Mouse (Mus musculus) spleen, adult 2 months (tissue): ENCODE measurements around the gene Alg14. TPM values are rescaled to one million over a fixed set of nuclear protein-coding genes. Genes with fewer than 3 reads are reported as not detected.

Source experiments
- DNase-seq, 2 experiments: peaks; one replicate each; pipeline versions ENCODE4 v3.0.0 to v3.0.0-alpha.2; 2012 to 2021; ENCODE audit warnings: low spot score in 2 of 2, low read depth in 1 of 2
- H3K27ac ChIP-seq: fragments of 200-500 bp; 2 replicates; pipeline ENCODE4 v1.5.1; 2012; ENCODE audit warnings: low read length, inconsistent platforms; ENCODE audit not compliant: insufficient read depth
- H3K27me3 ChIP-seq: fragments of 200-500 bp; 2 replicates; pipeline ENCODE4 v1.6.1; 2012; ENCODE audit warnings: mild to moderate bottlenecking, moderate library complexity, low read length, inconsistent platforms; ENCODE audit not compliant: control insufficient read depth, insufficient read depth
- H3K36me3 ChIP-seq: fragments of 200-500 bp; 2 replicates; pipeline ENCODE4 v1.6.1; 2012; ENCODE audit warnings: mild to moderate bottlenecking, low read length, inconsistent platforms; ENCODE audit not compliant: control insufficient read depth, insufficient read depth
- H3K4me1 ChIP-seq: fragments of 200-500 bp; 2 replicates; pipeline ENCODE4 v1.6.1; 2011; ENCODE audit warnings: inconsistent platforms; ENCODE audit not compliant: control insufficient read depth, insufficient read depth, insufficient read length
- H3K4me3 ChIP-seq: fragments of 200-500 bp; 2 replicates; pipeline ENCODE4 v1.5.1; 2011; ENCODE audit warnings: mild to moderate bottlenecking, inconsistent platforms; ENCODE audit not compliant: insufficient read depth, insufficient read length; ENCODE audit errors: extremely low read depth
- CTCF ChIP-seq: fragments of 200-500 bp; IDR thresholded peaks from 2 replicates; pipeline ENCODE4 v1.5.1; 2011; ENCODE audit warnings: mild to moderate bottlenecking, inconsistent platforms; ENCODE audit not compliant: insufficient read depth, insufficient read length, insufficient replicate concordance; ENCODE audit errors: extremely low read depth
- POLR2A ChIP-seq: fragments of 200-500 bp; IDR thresholded peaks from 2 replicates; pipeline ENCODE4 v1.6.1; 2011; ENCODE audit warnings: low read depth, low read length, inconsistent platforms
- WGBS: fragments of 180-500 bp; shearing (Covaris S2); methylation state at CpG from one replicate; pipeline ENCODE4 v1.1.7; 2018; 5-methylcytosine and 5-hydroxymethylcytosine counted together
- polyA plus RNA-seq: library from polyadenylated mRNA; depleted of rRNA; stranded (reverse); fragments of >200 nt; gene quantifications from 2 replicates; pipeline ENCODE4 v1.2.3, GENCODE M21; 2012

Gene Alg14
- polyA plus RNA-seq, 1 experiment, result 4.3 TPM

- Histone ChIP-seq H3K36me3 (no peaks in the 10 kb centered on the region), H3K27ac (no peak overlapping the region), H3K4me3 (no peak overlapping the region), H3K4me1 (no peaks in the 10 kb centered on the region), H3K27me3 (no peaks in the 10 kb centered on the region)
- TF ChIP-seq POLR2A (no peak), CTCF (no peak)
- DNase-seq, result no peak
- WGBS, result 68% methylated on average over 6 of the region's 6 CpGs
Measured at GRCm38 (mm10) chr3:121312426-121312825, 20.9 kb downstream of the Alg14 start.

GRCm38 (mm10) chr3:121312979-121313378 is 21.4 kb downstream of the Alg14 start:
- H3K4me1 ChIP-seq, result no peaks in the 10 kb centered on the region
- no peaks in the 10 kb centered on the region for H3K36me3 ChIP-seq
- DNase-seq, result no peak
- 81% methylated on average over 9 of the region's 9 CpGs for WGBS
- H3K27me3 ChIP-seq, result no peaks in the 10 kb centered on the region
- TF ChIP-seq POLR2A (no peak), CTCF (no peak)
- no peak overlapping the region for H3K27ac ChIP-seq
- H3K4me3 ChIP-seq, result no peak overlapping the region

GRCm38 (mm10) chr3:121314149-121314548 is 22.6 kb downstream of the Alg14 start:
- WGBS, result 80% methylated on average over 6 of the region's 6 CpGs
- DNase-seq, result no peak
- no peak overlapping the region for H3K4me3 ChIP-seq
- H3K27ac ChIP-seq, result no peak overlapping the region
- no peaks in the 10 kb centered on the region for H3K4me1 ChIP-seq
- H3K27me3 ChIP-seq, result no peaks in the 10 kb centered on the region
- no peaks in the 10 kb centered on the region for H3K36me3 ChIP-seq
- TF ChIP-seq POLR2A (no peak), CTCF (no peak)

- Histone ChIP-seq H3K4me1 (no peaks in the 10 kb centered on the region), H3K4me3 (no peak overlapping the region), H3K27ac (no peak overlapping the region), H3K36me3 (no peaks in the 10 kb centered on the region), H3K27me3 (no peaks in the 10 kb centered on the region)
- TF ChIP-seq CTCF, result no peak
- TF ChIP-seq POLR2A, result no peak
- 83% methylated on average over 7 of the region's 7 CpGs for WGBS
- DNase-seq, result no peak
Measured at GRCm38 (mm10) chr3:121315498-121315897, 23.9 kb downstream of the Alg14 start.

GRCm38 (mm10) chr3:121319906-121320305 is 28.3 kb downstream of the Alg14 start:
- 95% methylated on average over 6 of the region's 6 CpGs for WGBS
- Histone ChIP-seq H3K27ac (no peak overlapping the region), H3K4me1 (no peaks in the 10 kb centered on the region), H3K36me3 (peaks cover 2% of the 10 kb centered on the region; the same call in 1 of the 2 replicates), H3K27me3 (no peaks in the 10 kb centered on the region), H3K4me3 (no peak overlapping the region)
- TF ChIP-seq POLR2A (no peak), CTCF (no peak)
- no peak for DNase-seq

- no peak for DNase-seq
- WGBS, result 93% methylated on average over 1 of the region's 1 CpGs
- no peaks in the 10 kb centered on the region for H3K4me1 ChIP-seq
- no peaks in the 10 kb centered on the region for H3K27me3 ChIP-seq
- H3K4me3 ChIP-seq, result no peak overlapping the region
- H3K36me3 ChIP-seq, result peaks cover 2% of the 10 kb centered on the region; the same call in 1 of the 2 replicates
- H3K27ac ChIP-seq, result no peak overlapping the region
- TF ChIP-seq CTCF, result no peak
- no peak for TF ChIP-seq POLR2A
Measured at GRCm38 (mm10) chr3:121320896-121321295, 29.3 kb downstream of the Alg14 start.

GRCm38 (mm10) chr3:121323371-121323770 is 31.8 kb downstream of the Alg14 start:
- no peak for TF ChIP-seq CTCF
- no peak for TF ChIP-seq POLR2A

More at GRCm38 (mm10) chr3:121323371-121323770, 31.8 kb downstream of the Alg14 start:
- no peaks in the 10 kb centered on the region for H3K4me1 ChIP-seq
- no peaks in the 10 kb centered on the region for H3K27me3 ChIP-seq
- H3K36me3 ChIP-seq, result peaks cover 2% of the 10 kb centered on the region; the same call in 1 of the 2 replicates
- WGBS, result 97% methylated on average over 15 of the region's 15 CpGs
- H3K27ac ChIP-seq, result no peak overlapping the region
- no peak for DNase-seq
- H3K4me3 ChIP-seq, result no peak overlapping the region
